Mouse (Mus musculus) embryonic facial prominence, embryonic 15.5 days (tissue): ENCODE data around the gene Plcb4. TPM values are rescaled to one million over a fixed set of nuclear protein-coding genes. Genes with fewer than 3 reads are reported as not detected.

Experiments used
- ATAC-seq: fragments of 200-750 bp; cut with Nextera tagmentation; 2 replicates; pipeline ENCODE4 v1.8.0; 2017; ENCODE audit warnings: low read depth, moderate TSS enrichment; ENCODE audit not compliant: insufficient number of reproducible peaks, low FRiP score, low TSS enrichment
- H3K27ac ChIP-seq: fragments of 300-500 bp; sonication (generic); replicated peaks from 2 replicates; pipeline ENCODE4 v1.5.1; 2015; ENCODE audit warnings: mild to moderate bottlenecking, inconsistent platforms
- H3K27me3 ChIP-seq: fragments of 300-500 bp; sonication (generic); 2 replicates; pipeline ENCODE4 v1.6.1; 2015; ENCODE audit warnings: inconsistent platforms
- H3K36me3 ChIP-seq: fragments of 300-500 bp; sonication (generic); 2 replicates; pipeline ENCODE4 v1.6.1; 2015; ENCODE audit warnings: mild to moderate bottlenecking, inconsistent platforms
- H3K4me1 ChIP-seq: fragments of 300-500 bp; sonication (generic); 2 replicates; pipeline ENCODE4 v1.6.1; 2015; ENCODE audit warnings: inconsistent platforms
- H3K4me2 ChIP-seq: fragments of 300-500 bp; sonication (generic); replicated peaks from 2 replicates; pipeline ENCODE4 v1.6.1; 2015; ENCODE audit warnings: mild to moderate bottlenecking, inconsistent platforms
- H3K4me3 ChIP-seq: fragments of 300-500 bp; sonication (generic); replicated peaks from 2 replicates; pipeline ENCODE4 v1.5.1; 2015; ENCODE audit warnings: mild to moderate bottlenecking, inconsistent platforms
- H3K9ac ChIP-seq: fragments of 300-500 bp; sonication (generic); 2 replicates; pipeline ENCODE4 v1.6.1; 2015; ENCODE audit warnings: inconsistent platforms
- H3K9me3 ChIP-seq: fragments of 300-500 bp; sonication (generic); replicated peaks from 2 replicates; pipeline ENCODE4 v1.6.1; 2016; ENCODE audit warnings: inconsistent platforms
- WGBS: fragments of 180-500 bp; shearing (Covaris S2); methylation state at CpG from one replicate; pipeline ENCODE4 v1.1.7; 2015; 5-methylcytosine and 5-hydroxymethylcytosine counted together
- polyA plus RNA-seq: library from polyadenylated mRNA; unstranded; fragments of >200 nt; fragmentation: Nextera tagmentation; extraction: Ambion mirVana; gene quantifications from 2 replicates; pipeline ENCODE4 v1.2.1, GENCODE M21; 2015

The Plcb4 gene
- polyA plus RNA-seq, 1 experiment from 2014 or later, result 20.6 TPM

- no peaks in the 10 kb centered on the region for H3K36me3 ChIP-seq
- no peak for ATAC-seq
- H3K9me3 ChIP-seq, result no peaks in the 10 kb centered on the region
- no peak overlapping the region for H3K4me3 ChIP-seq
- WGBS, result 79% methylated on average over 8 of the region's 8 CpGs
- H3K27me3 ChIP-seq, result no peaks in the 10 kb centered on the region
- H3K4me1 ChIP-seq, result no peaks in the 10 kb centered on the region; the same call in 1 of the 2 replicates
- no peak overlapping the region for H3K27ac ChIP-seq
- no peak overlapping the region for H3K9ac ChIP-seq
- H3K4me2 ChIP-seq, result no peak overlapping the region
These were observed 14.8 kb downstream of the Plcb4 start for GRCm38 (mm10) chr2:135673649-135674048.

- no peaks in the 10 kb centered on the region for H3K27me3 ChIP-seq
- no peak overlapping the region for H3K27ac ChIP-seq
- H3K4me2 ChIP-seq, result no peak overlapping the region
- no peaks in the 10 kb centered on the region for H3K9me3 ChIP-seq
- no peak overlapping the region for H3K4me3 ChIP-seq
- H3K4me1 ChIP-seq, result peaks cover 5% of the 10 kb centered on the region; the same call in 1 of the 2 replicates
- H3K36me3 ChIP-seq, result no peaks in the 10 kb centered on the region
- no peak for ATAC-seq
- 86% methylated on average over 5 of the region's 5 CpGs for WGBS
- H3K9ac ChIP-seq, result no peak overlapping the region
These were observed 16.5 kb downstream of the Plcb4 start for GRCm38 (mm10) chr2:135675284-135675683.

- Histone ChIP-seq H3K4me2 (no peak overlapping the region), H3K36me3 (no peaks in the 10 kb centered on the region), H3K4me1 (peaks cover 5% of the 10 kb centered on the region; the same call in 1 of the 2 replicates), H3K9me3 (no peaks in the 10 kb centered on the region), H3K9ac (no peak overlapping the region), H3K27ac (no peak overlapping the region), H3K4me3 (no peak overlapping the region), H3K27me3 (no peaks in the 10 kb centered on the region)
- ATAC-seq, result no peak
- WGBS, result 53% methylated on average over 8 of the region's 8 CpGs
These were observed 18.2 kb downstream of the Plcb4 start for GRCm38 (mm10) chr2:135676978-135677501.

GRCm38 (mm10) chr2:135677601-135678000, 18.8 kb downstream of the Plcb4 start:
- ATAC-seq, result no peak
- no peak overlapping the region for H3K4me2 ChIP-seq
- no peaks in the 10 kb centered on the region for H3K9me3 ChIP-seq
- no peak overlapping the region for H3K4me3 ChIP-seq
- no peaks in the 10 kb centered on the region for H3K27me3 ChIP-seq
- peaks cover 5% of the 10 kb centered on the region; the same call in 1 of the 2 replicates for H3K4me1 ChIP-seq
- no peak overlapping the region for H3K27ac ChIP-seq
- no peaks in the 10 kb centered on the region for H3K36me3 ChIP-seq
- no peak overlapping the region for H3K9ac ChIP-seq
- WGBS, result 57% methylated on average over 5 of the region's 5 CpGs

- no peak for ATAC-seq
- Histone ChIP-seq H3K9ac (no peak overlapping the region), H3K4me2 (no peak overlapping the region), H3K27me3 (no peaks in the 10 kb centered on the region), H3K4me1 (peaks cover 5% of the 10 kb centered on the region; the same call in 1 of the 2 replicates), H3K4me3 (no peak overlapping the region), H3K9me3 (no peaks in the 10 kb centered on the region), H3K27ac (no peak overlapping the region), H3K36me3 (no peaks in the 10 kb centered on the region)
- 79% methylated on average over 8 of the region's 8 CpGs for WGBS
These were observed 21.2 kb downstream of the Plcb4 start for GRCm38 (mm10) chr2:135680001-135680400.

- Histone ChIP-seq H3K9ac (no peak overlapping the region), H3K4me2 (no peak overlapping the region), H3K4me1 (peaks cover 5% of the 10 kb centered on the region; the same call in 1 of the 2 replicates), H3K9me3 (no peaks in the 10 kb centered on the region), H3K27me3 (no peaks in the 10 kb centered on the region), H3K27ac (no peak overlapping the region), H3K36me3 (no peaks in the 10 kb centered on the region), H3K4me3 (no peak overlapping the region)
- 63% methylated on average over 5 of the region's 5 CpGs for WGBS
- ATAC-seq, result no peak
These were observed 21.8 kb downstream of the Plcb4 start for GRCm38 (mm10) chr2:135680406-135681134.

GRCm38 (mm10) chr2:135683684-135684440, 25.1 kb downstream of the Plcb4 start:
- H3K9me3 ChIP-seq, result no peaks in the 10 kb centered on the region
- no peaks in the 10 kb centered on the region for H3K27me3 ChIP-seq
- H3K4me1 ChIP-seq, result peaks cover 5% of the 10 kb centered on the region; the same call in 1 of the 2 replicates
- no peak overlapping the region for H3K9ac ChIP-seq
- H3K27ac ChIP-seq, result no peak overlapping the region
- H3K36me3 ChIP-seq, result no peaks in the 10 kb centered on the region
- H3K4me3 ChIP-seq, result no peak overlapping the region
- 72% methylated on average over 10 of the region's 10 CpGs for WGBS
- H3K4me2 ChIP-seq, result no peak overlapping the region
- no peak for ATAC-seq

- H3K4me2 ChIP-seq, result no peak overlapping the region
- no peak overlapping the region for H3K4me3 ChIP-seq
- H3K27me3 ChIP-seq, result no peaks in the 10 kb centered on the region
- WGBS, result 85% methylated on average over 4 of the region's 4 CpGs
- H3K36me3 ChIP-seq, result no peaks in the 10 kb centered on the region
- H3K9ac ChIP-seq, result no peak overlapping the region
- H3K9me3 ChIP-seq, result no peaks in the 10 kb centered on the region
- H3K27ac ChIP-seq, result no peak overlapping the region
- no peaks in the 10 kb centered on the region for H3K4me1 ChIP-seq
- ATAC-seq, result no peak
These were observed 27.9 kb downstream of the Plcb4 start for GRCm38 (mm10) chr2:135686692-135687091.

GRCm38 (mm10) chr2:135687585-135687984, 28.8 kb downstream of the Plcb4 start:
- no peak for ATAC-seq
- Histone ChIP-seq H3K9me3 (no peaks in the 10 kb centered on the region), H3K9ac (no peak overlapping the region), H3K4me3 (no peak overlapping the region), H3K27me3 (no peaks in the 10 kb centered on the region), H3K4me2 (no peak overlapping the region), H3K4me1 (peaks cover 5% of the 10 kb centered on the region), H3K27ac (no peak overlapping the region), H3K36me3 (no peaks in the 10 kb centered on the region)
- 86% methylated on average over 5 of the region's 5 CpGs for WGBS

GRCm38 (mm10) chr2:135692568-135693488, 34.0 kb downstream of the Plcb4 start:
- no peak overlapping the region for H3K27ac ChIP-seq
- no peaks in the 10 kb centered on the region for H3K27me3 ChIP-seq
- H3K9me3 ChIP-seq, result no peaks in the 10 kb centered on the region
- H3K36me3 ChIP-seq, result no peaks in the 10 kb centered on the region
- no peak overlapping the region for H3K4me2 ChIP-seq
- no peak; the same call in 1 of the 2 replicates for ATAC-seq
- H3K4me3 ChIP-seq, result no peak overlapping the region
- peaks cover 9% of the 10 kb centered on the region for H3K4me1 ChIP-seq
- H3K9ac ChIP-seq, result no peak overlapping the region
- 33% methylated on average over 12 of the region's 12 CpGs for WGBS
